Mouse (Mus musculus): ENCODE data around the gene Gse1. TPM values are rescaled to one million over a fixed set of nuclear protein-coding genes. Genes with fewer than 3 reads are reported as not detected.

Gene Gse1
- polyA plus RNA-seq, 1 experiment from 2014 or later, result 10.6 TPM

DNA sequence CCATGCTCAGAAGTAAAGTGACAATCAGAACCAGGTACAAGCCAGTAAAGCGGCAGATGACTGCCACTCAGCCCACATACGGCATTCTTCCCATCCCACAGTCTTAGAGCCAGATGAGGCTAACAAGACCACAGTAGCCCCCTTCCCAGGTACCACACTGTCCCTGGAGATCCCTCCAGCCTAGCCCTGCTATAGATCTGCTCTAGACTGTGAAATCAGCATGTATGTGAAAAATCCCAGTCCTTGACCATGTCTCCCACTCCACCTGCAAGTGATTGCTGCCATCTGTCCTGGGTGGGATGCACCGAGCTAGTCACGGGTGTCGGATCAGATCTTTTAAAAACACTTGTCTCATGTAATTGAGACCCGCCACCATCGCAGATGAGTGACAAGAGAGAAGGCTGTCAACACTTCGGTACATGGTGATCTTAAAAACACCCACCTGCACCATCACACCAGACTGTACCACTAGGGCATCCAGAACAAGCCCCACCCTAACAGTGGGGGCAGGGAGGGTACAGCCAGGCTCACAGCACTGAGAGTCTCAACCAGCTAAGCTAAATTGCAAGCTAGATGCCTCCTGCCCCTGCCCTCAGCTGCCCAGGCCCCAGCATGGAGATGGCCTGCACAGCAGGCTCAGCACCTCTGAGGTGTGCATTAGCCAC lies 352.2 kb downstream of the Gse1 start:
- Histone ChIP-seq H3K4me1 (0 out of 2 replicates have a peak, but pooled peaks cover 9% of the 10 kb centered on the region), H3K9me3 (no peaks in the 10 kb centered on the region), H3K9ac (no peak overlapping the region), H3K27ac (no peak overlapping the region), H3K4me2 (replicated peaks) (no peak overlapping the region), H3K4me3 (no peak overlapping the region), H3K27me3 (no peaks in the 10 kb centered on the region), H3K36me3 (peaks cover 84% of the 10 kb centered on the region)
- no peak for ATAC-seq (ENCODE audit: insufficient number of reproducible peaks, insufficient read depth, low FRiP score, low TSS enrichment)
- 80% methylated on average over 8 of the region's 8 CpGs for WGBS

DNA sequence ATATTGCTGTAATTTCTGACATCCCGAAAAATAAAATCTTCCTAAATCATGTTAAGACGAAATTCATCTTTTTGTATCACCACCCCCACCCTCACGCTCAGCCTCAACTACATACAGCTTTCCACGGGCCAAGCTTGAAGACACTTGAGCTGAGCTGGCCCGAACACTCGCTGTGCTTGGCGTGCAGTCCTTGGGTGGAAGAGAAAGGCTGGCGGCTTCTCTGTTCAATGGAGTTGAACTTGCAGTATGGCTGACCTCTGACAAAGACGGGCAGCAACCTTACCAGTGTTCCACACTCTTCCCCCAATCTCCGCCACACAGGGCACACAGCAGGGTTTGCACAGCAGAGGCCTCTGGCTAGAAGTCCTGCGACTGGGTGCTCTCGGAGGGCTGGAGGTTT lies 353.1 kb downstream of the Gse1 start:
- Histone ChIP-seq H3K4me1 (0 out of 2 replicates have a peak, but pooled peaks cover 1% of the 10 kb centered on the region), H3K27ac (no peak overlapping the region), H3K4me2 (replicated peaks) (no peak overlapping the region), H3K36me3 (peaks cover 81% of the 10 kb centered on the region), H3K9ac (no peak overlapping the region), H3K27me3 (no peaks in the 10 kb centered on the region), H3K9me3 (no peaks in the 10 kb centered on the region), H3K4me3 (no peak overlapping the region)
- ATAC-seq (ENCODE audit: insufficient number of reproducible peaks, insufficient read depth, low FRiP score, low TSS enrichment), result no peak
- WGBS, result 92% methylated on average over 12 of the region's 12 CpGs

DNA sequence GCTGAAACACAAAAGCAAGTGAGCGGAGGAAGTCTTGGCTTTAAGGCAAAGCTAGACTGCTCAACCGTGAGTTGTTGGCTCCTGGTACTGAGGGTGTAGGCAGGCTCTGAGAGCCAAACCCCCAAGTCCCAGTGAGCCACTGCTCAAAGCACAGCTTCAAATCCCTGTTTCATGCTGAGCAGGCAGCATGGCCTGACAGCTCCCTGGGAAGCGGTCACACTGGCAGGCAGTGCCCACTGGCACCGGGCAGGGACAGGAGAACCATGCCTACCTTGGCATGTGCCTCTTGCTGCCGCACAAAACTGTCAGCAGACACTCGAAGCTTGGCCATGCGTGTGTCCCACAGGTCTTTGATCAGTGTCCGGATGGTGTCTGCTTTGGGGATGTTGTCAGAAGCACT lies 353.6 kb downstream of the Gse1 start:
- Histone ChIP-seq H3K9ac (no peak overlapping the region), H3K9me3 (no peaks in the 10 kb centered on the region), H3K36me3 (peaks cover 76% of the 10 kb centered on the region), H3K27ac (no peak overlapping the region), H3K4me1 (no peaks in the 10 kb centered on the region), H3K4me3 (no peak overlapping the region), H3K27me3 (no peaks in the 10 kb centered on the region), H3K4me2 (replicated peaks) (no peak overlapping the region)
- 94% methylated on average over 8 of the region's 8 CpGs for WGBS
- ATAC-seq (ENCODE audit: insufficient number of reproducible peaks, insufficient read depth, low FRiP score, low TSS enrichment), result no peak

DNA sequence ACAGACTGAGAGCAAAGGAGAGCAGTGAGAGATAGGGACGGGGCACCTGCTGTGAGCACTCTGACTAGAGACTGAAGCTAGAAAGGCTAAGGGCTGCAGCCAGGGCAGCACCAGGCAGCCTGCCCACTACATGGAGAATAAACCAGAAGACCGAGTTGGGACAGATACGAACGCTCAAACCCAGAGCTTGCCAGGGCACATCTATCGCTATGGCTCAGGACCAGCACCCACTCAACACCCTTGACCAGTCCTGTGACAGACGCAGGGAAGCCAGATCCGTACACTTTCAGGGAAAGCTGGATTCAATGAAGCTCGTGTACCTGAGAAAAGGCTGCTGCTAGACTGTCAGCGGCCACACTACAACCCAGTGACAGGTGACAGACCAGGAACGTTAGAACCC lies 357.3 kb downstream of the Gse1 start:
- Histone ChIP-seq H3K9me3 (no peaks in the 10 kb centered on the region), H3K27ac (no peak overlapping the region), H3K4me1 (peaks cover 8% of the 10 kb centered on the region), H3K4me3 (no peak overlapping the region), H3K9ac (no peak overlapping the region), H3K4me2 (replicated peaks) (no peak overlapping the region), H3K27me3 (no peaks in the 10 kb centered on the region), H3K36me3 (peaks cover 41% of the 10 kb centered on the region)
- WGBS, result 89% methylated on average over 10 of the region's 10 CpGs
- ATAC-seq (ENCODE audit: insufficient number of reproducible peaks, insufficient read depth, low FRiP score, low TSS enrichment), result no peak

DNA sequence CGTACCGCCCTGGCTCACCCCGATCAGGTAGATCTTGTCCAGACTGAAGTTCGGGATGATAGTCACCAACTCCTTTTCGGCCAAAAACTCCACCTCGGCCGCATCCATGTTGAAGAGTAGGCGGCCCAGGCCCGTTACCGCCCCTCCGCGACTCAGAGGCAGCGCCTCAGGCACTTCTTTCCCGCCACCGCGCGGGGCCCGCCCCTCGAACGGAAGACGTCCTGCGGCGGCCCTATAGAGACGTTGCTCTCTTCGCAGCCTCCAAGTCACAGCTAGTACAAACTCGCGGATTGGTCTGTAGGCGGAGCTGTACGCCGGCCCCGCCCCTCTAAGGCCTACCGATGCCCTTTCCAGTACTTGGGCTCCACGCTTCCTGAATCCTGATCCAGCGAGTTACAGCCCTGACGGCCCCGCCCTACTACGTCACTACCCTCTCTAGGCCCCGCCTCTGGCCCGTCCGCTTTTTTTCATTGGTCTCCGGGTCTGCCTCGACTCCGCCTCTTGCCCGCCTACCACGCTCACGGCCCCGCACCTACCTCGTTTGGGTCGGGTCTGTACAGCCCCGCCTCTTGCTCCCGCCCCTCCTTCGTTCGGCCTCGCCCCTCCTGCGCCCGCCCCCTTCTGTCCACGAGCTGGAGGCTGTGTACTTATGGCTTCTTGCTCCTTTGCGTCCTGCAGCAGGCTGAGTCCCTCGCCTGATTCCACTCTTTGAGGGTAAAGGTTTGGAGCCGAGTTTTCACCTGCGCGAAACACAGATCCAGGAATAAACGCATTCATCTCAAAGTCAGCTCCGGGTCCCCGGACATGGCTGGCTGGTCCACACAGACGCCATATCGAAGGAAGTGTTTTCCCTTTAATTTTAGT lies 360.9 kb downstream of the Gse1 start, which contains the start of gene Gins2:
Gene Gins2, minus strand, starts transcription at position 397 of the 864 bp plus-strand sequence.
- Histone ChIP-seq H3K9ac (peak within 1 kb of the TSS; percentile 79), H3K27me3 (no peaks in the 10 kb centered on the region), H3K4me3 (peak within 1 kb of the TSS; percentile 77), H3K27ac (peak within 1 kb of the TSS; percentile 80), H3K36me3 (peaks cover 19% of the 10 kb centered on the region), H3K4me2 (replicated peaks) (peak within 1 kb of the TSS; percentile 91), H3K4me1 (peaks cover 14% of the 10 kb centered on the region), H3K9me3 (no peaks in the 10 kb centered on the region)
- WGBS, result under 1% methylated on average over 67 of the region's 67 CpGs
- ATAC-seq (ENCODE audit: insufficient number of reproducible peaks, insufficient read depth, low FRiP score, low TSS enrichment), result peak; percentile 99

DNA sequence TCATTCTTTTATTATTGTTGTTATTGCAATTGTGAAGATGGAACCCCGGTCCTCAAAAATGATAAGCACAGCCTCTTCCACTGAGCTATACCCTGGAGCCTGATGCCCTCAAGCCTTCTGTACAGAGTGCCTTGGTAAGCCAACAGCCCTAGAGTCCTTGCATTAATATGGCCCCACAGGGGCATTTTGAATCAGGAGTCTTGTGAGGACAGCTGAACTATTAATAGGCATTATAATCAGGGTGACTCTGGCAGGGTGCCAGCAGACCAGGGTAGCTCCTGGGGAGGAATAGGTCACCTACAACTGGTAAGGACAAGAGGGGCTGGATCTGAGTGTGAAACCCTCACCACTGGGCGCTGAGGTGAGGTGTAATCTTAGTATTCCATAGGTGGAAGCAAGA lies 361.7 kb downstream of the Gse1 start:
- H3K4me2 ChIP-seq (replicated peaks), result peak overlapping the region; percentile 60
- peaks cover 14% of the 10 kb centered on the region for H3K4me1 ChIP-seq
- WGBS, result 54% methylated on average over 2 of the region's 2 CpGs
- 0 out of 2 replicates have a peak overlapping the region, but pooled peaks have one; percentile 3 for H3K27ac ChIP-seq
- no peak for ATAC-seq (ENCODE audit: insufficient number of reproducible peaks, insufficient read depth, low FRiP score, low TSS enrichment)
- H3K9me3 ChIP-seq, result no peaks in the 10 kb centered on the region
- no peaks in the 10 kb centered on the region for H3K27me3 ChIP-seq
- peaks cover 11% of the 10 kb centered on the region for H3K36me3 ChIP-seq
- peak overlapping the region; percentile 77 for H3K4me3 ChIP-seq
- peak overlapping the region; percentile 48 for H3K9ac ChIP-seq

DNA sequence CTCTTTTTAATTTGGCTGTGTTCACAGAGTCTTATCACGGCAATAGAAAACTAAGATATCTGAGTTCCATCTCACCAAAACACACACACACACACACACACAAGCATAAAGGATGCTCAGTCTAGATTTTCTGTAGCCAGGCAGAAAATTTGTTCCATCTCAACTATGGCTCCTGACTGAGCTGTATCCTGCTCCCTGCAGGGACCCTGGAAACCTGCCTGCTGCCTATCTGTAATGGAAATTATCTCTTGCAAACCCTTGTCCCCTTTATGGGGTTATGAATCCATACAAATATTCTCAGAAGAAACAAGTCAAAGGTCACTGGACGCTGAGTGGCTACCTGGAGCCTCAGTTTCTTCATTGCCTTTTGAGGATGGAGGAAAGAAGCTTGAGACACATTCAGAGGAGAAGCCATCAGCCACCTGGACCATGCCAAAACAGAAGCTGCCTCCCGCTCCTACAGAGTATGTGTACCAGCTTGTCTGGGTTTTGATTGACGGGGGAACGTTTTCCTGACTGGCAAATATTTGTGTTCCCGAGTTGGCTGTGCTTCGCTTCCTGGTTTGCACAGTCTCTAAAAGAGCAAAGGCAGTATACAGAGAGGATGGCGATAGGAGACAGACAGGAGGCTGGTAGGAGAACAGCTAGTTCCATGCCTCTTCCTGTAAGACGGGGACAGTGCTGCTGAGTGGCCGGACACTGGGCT lies 363.5 kb downstream of the Gse1 start:
- H3K36me3 ChIP-seq, result no peaks in the 10 kb centered on the region
- H3K9me3 ChIP-seq, result no peaks in the 10 kb centered on the region
- H3K4me3 ChIP-seq, result no peak overlapping the region
- peaks cover 14% of the 10 kb centered on the region for H3K4me1 ChIP-seq
- ATAC-seq (ENCODE audit: insufficient number of reproducible peaks, insufficient read depth, low FRiP score, low TSS enrichment), result no peak
- H3K27ac ChIP-seq, result no peak overlapping the region
- H3K4me2 ChIP-seq (replicated peaks), result no peak overlapping the region
- WGBS, result 74% methylated on average over 10 of the region's 10 CpGs
- H3K9ac ChIP-seq, result no peak overlapping the region
- H3K27me3 ChIP-seq, result no peaks in the 10 kb centered on the region

DNA sequence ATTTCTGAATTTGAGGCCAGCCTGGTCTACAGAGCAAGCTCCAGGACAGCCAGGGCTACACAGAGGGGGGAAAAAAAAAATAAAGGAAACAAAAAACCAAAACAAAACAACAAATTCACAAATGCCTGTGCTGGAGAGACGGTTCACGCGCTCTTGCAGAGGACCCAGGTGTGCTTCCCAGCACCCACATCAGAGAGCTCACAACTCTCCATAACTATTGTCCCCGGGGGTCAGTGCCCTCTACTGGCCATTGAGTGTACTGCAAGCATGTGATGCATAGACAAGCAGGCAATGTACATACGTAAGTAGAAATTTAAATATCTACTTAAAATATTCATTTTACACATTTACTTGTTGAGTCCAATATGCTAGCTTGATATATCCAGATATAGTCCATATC lies 366.3 kb downstream of the Gse1 start:
- H3K4me3 ChIP-seq, result no peak overlapping the region
- WGBS, result 89% methylated on average over 5 of the region's 5 CpGs
- no peaks in the 10 kb centered on the region for H3K9me3 ChIP-seq
- no peak overlapping the region for H3K27ac ChIP-seq
- H3K4me1 ChIP-seq, result peaks cover 16% of the 10 kb centered on the region
- ATAC-seq (ENCODE audit: insufficient number of reproducible peaks, insufficient read depth, low FRiP score, low TSS enrichment), result no peak
- H3K36me3 ChIP-seq, result no peaks in the 10 kb centered on the region
- no peak overlapping the region for H3K9ac ChIP-seq
- H3K4me2 ChIP-seq (replicated peaks), result no peak overlapping the region
- peaks cover 4% of the 10 kb centered on the region; the same call in 1 of the 2 replicates for H3K27me3 ChIP-seq

DNA sequence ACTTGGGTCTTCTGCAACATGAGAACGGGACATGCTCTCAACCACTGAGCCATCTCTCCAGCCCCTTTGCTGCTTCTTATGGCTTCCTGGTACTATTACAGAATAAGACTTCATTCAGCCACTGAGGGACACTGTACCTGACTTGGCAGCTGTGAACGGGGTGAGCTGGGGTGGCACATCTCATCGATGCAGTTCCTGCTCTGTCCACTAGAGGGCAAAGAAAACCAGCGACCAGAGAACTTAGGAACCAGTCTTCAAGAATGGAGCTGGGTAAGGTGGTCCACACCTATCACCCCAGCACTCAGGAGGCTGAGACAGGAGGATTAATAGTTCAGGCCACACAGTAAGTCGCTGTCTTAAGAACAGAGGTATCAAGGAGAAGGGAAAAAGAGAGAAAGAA lies 367.7 kb downstream of the Gse1 start:
- ATAC-seq (ENCODE audit: insufficient number of reproducible peaks, insufficient read depth, low FRiP score, low TSS enrichment), result no peak
- no peak overlapping the region for H3K4me2 ChIP-seq (replicated peaks)
- peaks cover 4% of the 10 kb centered on the region; the same call in 1 of the 2 replicates for H3K27me3 ChIP-seq
- H3K9ac ChIP-seq, result no peak overlapping the region
- H3K9me3 ChIP-seq, result no peaks in the 10 kb centered on the region
- no peaks in the 10 kb centered on the region for H3K36me3 ChIP-seq
- 9% methylated on average over 5 of the region's 5 CpGs for WGBS
- H3K27ac ChIP-seq, result no peak overlapping the region
- no peak overlapping the region for H3K4me3 ChIP-seq
- H3K4me1 ChIP-seq, result peaks cover 11% of the 10 kb centered on the region; the same call in 1 of the 2 replicates

DNA sequence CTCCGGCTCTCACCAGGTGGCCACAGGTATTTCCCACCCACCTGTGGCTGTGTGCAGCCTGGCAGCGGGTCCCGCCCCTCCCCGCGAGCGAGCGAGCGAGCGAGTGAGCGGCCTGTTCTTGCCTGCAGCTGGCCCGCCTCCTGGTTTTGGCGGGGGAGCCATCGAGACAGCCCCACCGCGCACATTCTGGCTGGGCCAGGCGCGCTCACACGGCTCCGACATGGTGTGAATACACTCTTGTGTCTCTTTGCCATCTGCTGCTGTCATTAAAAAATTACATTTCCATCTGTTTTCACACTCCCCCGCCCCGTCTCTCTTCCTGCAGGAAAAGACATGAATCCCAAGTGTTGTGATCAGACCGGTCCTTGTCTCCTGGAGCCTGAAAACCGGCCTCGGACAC lies 370.3 kb downstream of the Gse1 start:
- 26% methylated on average over 24 of the region's 24 CpGs for WGBS
- no peaks in the 10 kb centered on the region for H3K36me3 ChIP-seq
- H3K27me3 ChIP-seq, result peaks cover 4% of the 10 kb centered on the region; the same call in 1 of the 2 replicates
- peaks cover 13% of the 10 kb centered on the region; the same call in 1 of the 2 replicates for H3K4me1 ChIP-seq
- 0 out of 2 replicates have a peak, but pooled peaks cover 3% of the 10 kb centered on the region for H3K9me3 ChIP-seq
- H3K9ac ChIP-seq, result no peak overlapping the region
- no peak for ATAC-seq (ENCODE audit: insufficient number of reproducible peaks, insufficient read depth, low FRiP score, low TSS enrichment)
- H3K4me3 ChIP-seq, result peak overlapping the region; percentile 2; the same call in 1 of the 2 replicates
- peak overlapping the region; percentile 34 for H3K4me2 ChIP-seq (replicated peaks)
- no peak overlapping the region for H3K27ac ChIP-seq

DNA sequence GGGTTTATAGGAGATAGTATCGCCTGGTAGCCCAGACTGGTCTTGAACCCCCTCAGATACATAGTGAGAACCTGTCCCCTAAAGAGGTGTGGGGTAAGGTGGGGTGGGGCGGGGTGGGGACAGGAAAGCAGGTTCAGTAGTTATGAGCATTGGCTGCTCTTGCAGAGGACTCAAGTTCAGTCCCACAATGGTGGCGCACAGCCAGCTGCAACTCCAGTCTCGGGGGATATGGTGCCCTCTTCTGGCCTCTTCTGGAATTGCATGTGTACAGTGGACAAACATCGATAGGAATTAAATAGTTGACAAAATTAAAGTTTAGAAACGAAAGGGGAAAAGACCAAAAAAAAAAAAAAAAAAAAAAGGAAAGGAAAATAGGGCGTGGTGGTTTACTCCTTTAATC lies 371.2 kb downstream of the Gse1 start:
- 0 out of 2 replicates have a peak, but pooled peaks cover 3% of the 10 kb centered on the region for H3K9me3 ChIP-seq
- 56% methylated on average over 7 of the region's 7 CpGs for WGBS
- ATAC-seq (ENCODE audit: insufficient number of reproducible peaks, insufficient read depth, low FRiP score, low TSS enrichment), result no peak

More for the DNA sequence above, 371.2 kb downstream of the Gse1 start:
- H3K4me3 ChIP-seq, result no peak overlapping the region
- peaks cover 4% of the 10 kb centered on the region; the same call in 1 of the 2 replicates for H3K27me3 ChIP-seq
- no peak overlapping the region for H3K4me2 ChIP-seq (replicated peaks)
- H3K27ac ChIP-seq, result no peak overlapping the region
- H3K4me1 ChIP-seq, result peaks cover 13% of the 10 kb centered on the region; the same call in 1 of the 2 replicates
- H3K9ac ChIP-seq, result no peak overlapping the region
- no peaks in the 10 kb centered on the region for H3K36me3 ChIP-seq
